Mouse (Mus musculus) naive thymus-derived CD4-positive, alpha-beta T cell, adult 2 months (primary cell): ENCODE data around the gene Gm128.

Source experiments
- DNase-seq: peaks from one replicate; pipeline ENCODE4 v3.0.0-alpha.2; 2011; ENCODE audit warnings: low read depth

The Gm128 gene

DNA sequence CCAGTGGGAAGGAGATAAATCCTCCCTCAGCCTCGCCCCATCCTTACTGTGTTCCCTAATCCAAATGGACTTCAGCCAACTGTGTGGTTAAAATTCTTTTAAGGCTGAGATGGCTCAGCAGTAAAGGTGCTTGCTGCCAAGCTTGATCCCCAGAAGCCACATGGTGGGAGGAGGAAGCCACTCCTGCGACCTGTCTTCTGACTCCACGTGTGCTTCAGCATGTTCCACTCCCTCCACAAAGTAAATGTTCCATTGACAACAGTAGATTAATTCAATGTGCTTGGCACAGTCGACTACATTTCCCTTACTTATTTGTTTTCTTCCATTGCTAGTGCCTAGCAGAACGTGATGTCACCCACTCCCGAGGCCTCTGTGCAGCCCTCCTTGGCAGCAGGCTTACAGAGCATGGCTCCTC is 46.7 kb downstream of the Gm128 start:
- no peak for DNase-seq
